Mouse (Mus musculus): Measurements from ENCODE around the gene Actg1.
A peak's percentile ranks its signal among the peaks of the same experiment; 100 is the strongest.

The Actg1 gene

GRCm38 (mm10) chr11:120346383-120347034 lies 1.8 kb downstream of the Actg1 start:
- peak in 1 of 2 experiments; percentile 7 for DNase-seq (ENCODE audit: low spot score in 2 of 2)

GRCm38 (mm10) chr11:120345067-120345681 lies 3.2 kb downstream of the Actg1 start:
- no peak for DNase-seq (ENCODE audit: low spot score in 2 of 2)

- DNase-seq (ENCODE audit: low spot score in 2 of 2) = no peak
These were observed 3.9 kb downstream of the Actg1 start for GRCm38 (mm10) chr11:120344310-120344920.

GRCm38 (mm10) chr11:120343519-120344309 lies 4.6 kb downstream of the Actg1 start:
- no peak for DNase-seq (ENCODE audit: low spot score in 2 of 2)

GRCm38 (mm10) chr11:120342656-120343160 lies 5.6 kb downstream of the Actg1 start:
- DNase-seq (ENCODE audit: low spot score in 2 of 2) = no peak

GRCm38 (mm10) chr11:120341661-120342060 lies 6.7 kb downstream of the Actg1 start:
- no peak for DNase-seq (ENCODE audit: low spot score in 2 of 2)

- DNase-seq (ENCODE audit: low spot score in 2 of 2) = no peak
These were observed 8.3 kb downstream of the Actg1 start for GRCm38 (mm10) chr11:120339978-120340513.

GRCm38 (mm10) chr11:120338786-120339185 lies 9.6 kb downstream of the Actg1 start:
- no peak for DNase-seq (ENCODE audit: low spot score in 2 of 2)

- DNase-seq (ENCODE audit: low spot score in 2 of 2) = no peak
These were observed 10.9 kb downstream of the Actg1 start for GRCm38 (mm10) chr11:120337447-120337846.

GRCm38 (mm10) chr11:120335431-120336021 lies 12.8 kb downstream of the Actg1 start:
- DNase-seq (ENCODE audit: low spot score in 2 of 2) = no peak

GRCm38 (mm10) chr11:120320156-120320555 lies 28.2 kb downstream of the Actg1 start:
- DNase-seq (ENCODE audit: low spot score in 2 of 2) = no peak

- no peak for DNase-seq (ENCODE audit: low spot score in 2 of 2)
These were observed 29.0 kb downstream of the Actg1 start for GRCm38 (mm10) chr11:120319310-120319709.

GRCm38 (mm10) chr11:120317456-120317855 lies 30.9 kb downstream of the Actg1 start:
- DNase-seq (ENCODE audit: low spot score in 2 of 2) = no peak

- no peak for DNase-seq (ENCODE audit: low spot score in 2 of 2)
These were observed 31.6 kb downstream of the Actg1 start for GRCm38 (mm10) chr11:120316690-120317254.

GRCm38 (mm10) chr11:120315832-120316689 lies 32.3 kb downstream of the Actg1 start:
- peak; percentile 91 to 95 for DNase-seq (ENCODE audit: low spot score in 2 of 2)

- DNase-seq (ENCODE audit: low spot score in 2 of 2) = peak in 1 of 2 experiments; percentile 44
These were observed 33.0 kb downstream of the Actg1 start for GRCm38 (mm10) chr11:120315416-120315761.

GRCm38 (mm10) chr11:120314721-120315415 lies 33.5 kb downstream of the Actg1 start:
- DNase-seq (ENCODE audit: low spot score in 2 of 2) = peak in 1 of 2 experiments; percentile 6

GRCm38 (mm10) chr11:120313906-120314685 lies 34.2 kb downstream of the Actg1 start:
- no peak for DNase-seq (ENCODE audit: low spot score in 2 of 2)

- no peak for DNase-seq (ENCODE audit: low spot score in 2 of 2)
These were observed 36.3 kb downstream of the Actg1 start for GRCm38 (mm10) chr11:120312069-120312468.
